Mouse (Mus musculus): ENCODE results near the gene Strada.
A peak's percentile ranks its signal among the peaks of the same experiment; 100 is the strongest.

DNA sequence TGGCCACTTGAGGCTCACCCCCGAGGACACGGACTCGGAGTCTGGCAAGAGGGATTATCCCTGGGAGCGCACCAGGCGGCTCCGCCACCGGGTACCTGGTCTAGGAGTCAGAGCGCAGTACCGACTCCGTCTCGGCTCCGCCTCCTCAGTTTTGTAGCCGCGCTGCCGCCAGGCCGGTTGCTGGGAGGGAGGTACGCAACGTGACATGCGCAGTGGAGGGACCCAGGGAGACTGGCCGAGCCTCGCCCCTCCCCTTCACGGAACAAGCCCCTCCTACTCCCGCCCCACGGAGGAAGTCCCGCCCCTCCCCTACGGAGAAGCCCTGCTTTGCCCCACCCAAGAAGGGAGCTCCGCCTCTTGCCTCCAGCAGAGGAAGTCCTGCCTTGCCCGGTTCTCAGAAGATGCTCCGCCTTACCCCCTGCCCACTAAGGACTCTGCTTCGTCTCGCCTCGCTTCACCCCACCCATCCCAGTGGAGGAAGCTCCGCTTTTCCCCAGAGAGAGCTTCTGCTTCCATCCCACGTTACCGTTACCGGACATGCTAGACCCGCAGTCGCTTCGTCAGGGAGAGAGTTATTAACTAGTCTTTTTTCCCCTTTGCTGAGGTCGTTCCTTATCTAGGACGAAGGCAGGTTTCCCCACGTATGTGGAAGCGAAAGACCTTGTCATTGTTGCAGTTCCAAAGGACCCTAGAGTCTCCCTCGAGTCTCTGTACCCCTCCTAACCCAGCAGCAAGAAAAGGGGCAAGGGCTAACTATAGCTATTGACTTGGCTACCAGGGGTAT lies 8.4 kb downstream of the Strada start:
- TF ChIP-seq CTCF (IDR thresholded peaks at IDR 0.05; ENCODE audit: low read depth, low read length): no peak
- TF ChIP-seq POLR2A (IDR thresholded peaks at IDR 0.05; ENCODE audit: extremely low read depth, insufficient read depth, low read length): peak; percentile 62; the same call in 1 of the 2 replicates
